Mouse (Mus musculus): Measurements from ENCODE around the gene Esp18. TPM values are rescaled to one million over a fixed set of nuclear protein-coding genes. Genes with fewer than 3 reads are reported as not detected.

The Esp18 gene
- total RNA-seq (2023): not detected

GRCm38 (mm10) chr17:39406059-39406458 lies at the start of gene Esp18:
Gene Esp18, plus strand, starts transcription at chr17:39406359.

Other genes with a start within 250 kb of the Esp18 start
- gene Esp16, start 129.8 kb downstream of the Esp18 start, total RNA-seq (2023): not detected
- not detected for gene Esp15, start 234.6 kb downstream of the Esp18 start, total RNA-seq (2023)